Mouse (Mus musculus) T-helper 17 cell (primary cell): ENCODE results near the gene 4930563M21Rik.
"Not testable (repeated sequence)": the region's sequence is repeated elsewhere in the genome, so short reads cannot be mapped to it uniquely, and the experiment has no call there.

Experiments
- in situ Hi-C, 2 experiments: fragments of 300-600 bp; cut with MboI, MseI; formaldehyde crosslinking; loops; 1 replicate in 1 of 2; 2 replicates in 1 of 2; pipeline ENCODE4 v1.15.1; 2025; ENCODE audit warnings: high pct_unique_total_duplicates in 2 of 2

Gene 4930563M21Rik

DNA sequence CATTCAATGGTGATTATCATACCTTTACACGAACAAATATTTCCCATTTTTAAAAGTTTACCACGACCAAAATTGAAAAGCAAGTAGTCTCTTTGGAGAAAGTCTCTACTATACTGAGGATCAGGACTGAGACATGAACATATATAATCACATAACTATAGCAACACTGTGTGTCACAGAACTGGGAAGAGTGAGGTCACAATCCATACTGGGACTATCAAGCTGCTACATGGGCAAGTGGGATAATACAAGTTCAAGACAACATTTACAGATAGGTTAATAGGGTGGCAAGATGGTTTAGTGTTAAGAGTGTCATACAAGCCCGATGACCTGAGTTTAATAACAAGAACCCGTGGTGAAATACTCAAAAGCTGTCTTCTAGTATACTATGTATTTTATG, at the start of gene 4930563M21Rik:
4930563M21Rik (minus strand) TSS at position 101 of the 400 bp plus-strand sequence.
- in situ Hi-C loops = loop anchor here in 1 of 2 experiments (10.0 kb wide), 1 partner anchor 1216 kb away; no protein-coding TSS in a partner anchor

DNA sequence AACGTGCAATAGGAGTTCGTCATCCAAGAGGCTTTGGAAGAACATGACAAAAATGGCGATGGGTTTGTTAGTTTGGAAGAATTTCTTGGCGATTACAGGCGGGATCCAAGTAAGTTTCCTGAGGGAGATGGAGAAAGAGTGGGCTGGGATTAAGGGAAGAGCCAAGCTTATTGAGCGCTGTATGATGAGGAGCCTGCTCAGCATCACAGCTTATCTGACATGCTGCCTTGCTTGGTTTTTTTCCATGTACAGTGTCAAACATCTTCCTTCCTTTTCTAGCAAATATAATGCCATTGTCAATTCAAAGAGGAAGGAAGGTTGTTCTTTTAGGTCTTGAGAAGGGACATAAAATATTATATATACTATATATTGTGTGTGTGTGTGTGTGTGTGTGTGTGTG, 45.8 kb upstream of the 4930563M21Rik start:
- in situ Hi-C loops = no loop called here

DNA sequence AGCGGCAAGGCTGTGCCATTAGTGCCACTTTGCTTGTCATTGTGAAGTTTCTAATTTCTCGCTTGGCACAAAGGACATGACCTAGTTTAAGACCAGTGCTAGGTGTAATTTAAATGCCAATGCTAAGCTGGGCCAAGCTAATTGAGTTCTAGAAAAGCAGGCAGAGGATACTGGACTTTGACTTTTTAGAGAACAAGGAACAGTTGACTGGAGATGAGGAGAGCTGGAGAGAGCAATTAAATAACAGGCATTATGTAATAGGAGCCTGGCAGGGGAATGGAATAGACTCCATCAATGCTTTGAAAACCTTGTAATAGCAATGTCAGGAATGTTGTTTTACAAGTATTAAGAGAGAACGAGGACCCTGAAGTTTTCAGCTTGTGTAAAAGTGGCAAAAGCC, 43.4 kb upstream of the 4930563M21Rik start:
- in situ Hi-C loops = no loop called here

DNA sequence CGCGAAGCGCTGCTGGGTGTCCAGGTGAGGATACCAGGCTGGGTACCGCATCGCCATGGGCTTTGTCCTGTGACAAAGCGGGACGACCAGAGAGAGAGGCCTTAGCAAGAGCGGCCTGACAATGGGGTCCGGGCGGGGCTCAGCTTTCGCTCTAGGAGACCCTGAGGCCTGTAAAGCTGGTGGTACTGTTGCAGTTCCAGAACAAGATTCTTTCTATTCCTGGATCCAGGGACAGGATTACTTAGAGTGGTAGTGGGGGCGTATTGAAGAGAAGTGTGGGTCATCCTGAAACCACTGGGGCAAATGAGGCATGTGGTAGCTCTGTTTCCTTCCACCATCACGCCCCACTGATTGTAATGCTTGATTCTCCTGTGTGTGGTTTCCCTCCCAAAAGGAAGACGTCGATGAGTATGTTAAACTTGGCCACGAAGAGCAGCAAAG, 31.9 kb upstream of the 4930563M21Rik start:
- in situ Hi-C loops = no loop called here

DNA sequence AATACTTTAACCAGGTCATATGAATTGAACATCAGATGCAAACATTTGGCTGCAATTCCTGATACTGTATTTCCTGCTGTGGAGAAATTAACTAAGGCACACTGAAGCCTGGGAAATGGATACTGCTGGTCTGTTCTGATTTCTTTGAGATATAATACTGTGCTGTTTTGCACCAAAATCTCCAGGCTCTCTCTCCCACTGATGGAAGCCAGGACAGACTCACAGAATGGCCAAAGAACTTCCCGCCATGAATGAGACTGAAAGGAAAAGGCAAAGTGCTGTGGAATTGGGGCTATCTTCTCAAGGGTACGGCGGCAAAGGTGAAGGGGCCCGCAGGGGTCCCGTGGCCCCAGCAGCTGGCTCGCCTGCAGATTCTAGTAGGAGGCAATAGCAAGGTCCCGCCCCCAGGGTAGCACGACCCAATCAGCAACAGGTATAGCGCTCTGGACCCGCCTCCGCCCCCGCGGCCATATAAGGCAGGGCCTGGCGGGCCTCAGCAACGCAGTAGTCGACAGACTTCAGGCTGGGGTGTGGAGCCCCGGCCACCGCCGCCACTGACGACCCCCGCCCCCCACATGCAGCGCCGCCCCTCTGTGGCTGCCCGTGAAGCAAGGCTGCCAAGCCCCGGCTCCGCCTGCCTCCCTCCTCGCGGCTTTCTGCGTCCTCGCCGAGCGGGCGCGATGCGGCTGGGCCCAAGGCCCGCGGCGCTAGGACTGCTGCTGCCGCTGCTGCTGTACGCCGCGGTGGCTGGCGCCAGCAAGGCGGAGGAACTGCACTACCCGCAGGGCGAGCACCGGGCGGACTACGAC, 31.2 kb upstream of the 4930563M21Rik start, which contains the start of gene Rcn2:
Rcn2 (plus strand) TSS at position 474 of the 809 bp plus-strand sequence.
- in situ Hi-C loops = no loop called here

DNA sequence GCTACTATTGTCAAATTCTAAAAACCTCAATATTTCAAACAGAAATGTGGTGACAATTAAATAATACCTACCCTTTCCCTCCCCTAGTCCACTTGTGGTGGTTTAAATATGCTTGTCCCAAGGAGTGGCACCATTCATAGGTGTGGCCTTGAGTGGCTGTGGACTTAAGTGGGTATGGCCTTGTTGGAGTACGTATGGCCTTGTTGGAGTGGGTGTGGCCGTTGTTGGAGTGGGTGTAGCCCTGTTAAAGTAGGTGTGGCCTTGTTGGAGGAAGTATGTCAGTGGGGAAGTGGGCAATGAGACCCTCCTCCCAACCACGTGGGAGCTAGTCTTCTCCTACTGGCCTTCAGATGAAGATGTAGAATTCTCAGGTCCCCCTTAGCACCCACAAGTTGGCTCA, 21.9 kb upstream of the 4930563M21Rik start:
- in situ Hi-C loops = no loop called here

DNA sequence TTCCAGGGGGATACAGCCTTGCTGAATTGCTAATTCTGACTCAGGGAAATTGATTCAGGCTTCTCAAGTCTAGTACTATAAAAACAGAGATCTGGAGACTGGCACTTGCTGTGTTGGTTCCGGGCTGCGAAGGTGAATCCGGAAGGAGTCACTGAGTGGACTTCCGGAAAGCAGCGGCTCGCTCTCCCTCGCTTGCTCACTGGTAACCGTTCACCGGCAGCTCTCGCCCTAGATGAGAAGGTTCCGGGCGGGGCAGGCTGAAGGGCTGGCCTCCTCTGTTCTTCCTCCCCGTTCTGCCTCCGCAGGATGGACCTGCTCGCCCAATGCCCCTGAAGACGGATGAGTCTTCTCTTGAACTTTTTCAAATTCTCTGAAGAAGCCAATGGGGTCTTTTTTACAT, 16.9 kb upstream of the 4930563M21Rik start:
- in situ Hi-C loops = loop anchor here in 1 of 2 experiments (10.0 kb wide), 1 partner anchor 1228 kb away; no protein-coding TSS in a partner anchor

DNA sequence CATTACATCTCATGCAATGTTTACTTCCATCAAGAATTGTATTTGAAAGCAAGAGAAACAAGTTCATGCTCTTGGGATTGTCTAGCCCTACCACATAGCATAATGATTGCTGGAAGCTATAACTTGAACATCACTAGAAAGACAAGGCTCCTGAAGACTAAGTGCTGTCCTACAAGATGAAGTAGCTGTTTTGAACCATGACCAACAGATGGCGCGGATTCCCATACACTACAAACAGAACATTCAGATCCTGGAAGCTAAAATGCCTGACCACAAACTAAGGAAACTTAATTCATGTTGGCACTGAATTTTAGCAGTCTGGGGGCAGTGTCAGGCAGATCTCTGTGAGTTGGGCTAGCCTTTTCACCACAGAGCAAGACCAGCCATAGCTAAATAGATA, 14.4 kb upstream of the 4930563M21Rik start:
- in situ Hi-C loops = loop anchor here in 1 of 2 experiments (10.0 kb wide), 1 partner anchor 1230 kb away; no protein-coding TSS in a partner anchor

DNA sequence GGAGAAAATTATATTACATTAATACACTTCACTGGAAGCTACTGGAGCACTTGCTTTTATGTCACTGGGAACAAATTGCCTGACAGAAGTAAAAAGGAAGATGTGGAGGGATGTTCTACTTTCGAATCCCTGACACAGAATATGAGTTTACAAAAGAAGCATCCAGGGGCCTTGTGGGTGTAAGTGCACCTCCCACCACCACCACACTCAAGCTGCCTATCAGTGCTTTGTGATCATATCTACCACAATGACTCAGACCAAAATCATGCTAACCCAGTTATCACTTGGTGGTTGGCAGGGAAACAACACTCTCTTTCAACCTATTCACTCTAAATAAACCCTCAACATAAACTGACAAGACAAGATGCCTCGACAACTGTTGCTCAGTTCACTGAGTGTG, 5.7 kb downstream of the 4930563M21Rik start:
- in situ Hi-C loops = not testable (repeated sequence)

DNA sequence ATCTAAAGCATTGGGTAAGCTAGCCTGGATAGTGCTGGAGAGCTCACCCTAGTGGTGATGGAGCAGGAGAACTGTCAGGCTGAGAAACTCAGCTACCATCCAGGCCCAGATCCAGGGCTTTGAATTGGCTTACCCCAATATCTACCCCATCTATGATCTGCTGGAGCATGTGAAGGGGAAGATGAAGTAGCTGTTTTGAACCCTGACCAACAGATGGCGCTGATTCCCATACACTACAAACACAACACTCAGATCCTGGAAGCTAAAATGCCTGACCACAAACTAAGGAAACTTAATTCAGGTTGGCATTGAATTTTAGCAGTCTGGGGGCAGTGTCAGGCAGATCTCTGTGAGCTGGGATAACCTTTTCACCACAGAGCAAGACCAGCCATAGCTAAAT, 63.5 kb downstream of the 4930563M21Rik start:
- in situ Hi-C loops = loop anchor here in 1 of 2 experiments (10.0 kb wide), 1 partner anchor 128 kb away; no protein-coding TSS in a partner anchor

DNA sequence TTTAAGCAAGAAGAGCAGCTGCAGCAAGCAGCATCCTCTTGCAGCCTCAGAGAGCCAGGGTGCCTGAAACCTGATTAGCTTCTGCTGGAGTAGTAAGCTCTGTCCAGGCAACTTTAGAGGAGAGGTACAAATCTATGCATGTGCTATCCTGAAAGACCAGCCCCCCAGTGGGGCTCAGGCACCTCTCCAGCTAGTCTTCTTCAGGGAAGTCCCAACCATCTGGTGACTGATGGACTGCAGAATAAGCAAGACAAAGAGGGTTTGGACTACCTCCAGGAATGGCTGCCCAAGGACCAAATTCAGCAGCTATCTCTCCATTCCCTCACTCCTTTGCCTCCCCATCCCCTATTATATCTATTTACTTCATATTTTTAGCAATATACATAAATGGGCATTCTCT, 69.0 kb downstream of the 4930563M21Rik start:
- in situ Hi-C loops = loop anchor here in 1 of 2 experiments (10.0 kb wide), 1 partner anchor 133 kb away; no protein-coding TSS in a partner anchor

DNA sequence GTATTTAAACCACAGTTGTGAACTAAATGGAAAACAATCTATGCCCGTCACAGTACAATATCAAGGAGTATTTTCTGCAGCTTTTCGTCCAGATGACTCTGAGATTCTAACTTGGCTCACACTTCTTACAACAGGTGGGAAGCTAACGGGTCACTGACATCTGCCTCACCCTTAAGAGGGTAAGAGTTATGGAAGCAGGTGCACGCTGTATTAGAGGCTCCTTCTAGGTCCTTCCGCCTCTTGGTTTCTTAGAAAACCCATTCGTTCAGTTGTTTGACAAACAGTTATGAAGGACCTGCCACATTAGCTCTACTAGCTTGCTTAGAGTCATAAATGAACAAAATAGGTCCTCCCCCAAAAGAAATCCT, 71.7 kb downstream of the 4930563M21Rik start:
- in situ Hi-C loops = no loop called here

DNA sequence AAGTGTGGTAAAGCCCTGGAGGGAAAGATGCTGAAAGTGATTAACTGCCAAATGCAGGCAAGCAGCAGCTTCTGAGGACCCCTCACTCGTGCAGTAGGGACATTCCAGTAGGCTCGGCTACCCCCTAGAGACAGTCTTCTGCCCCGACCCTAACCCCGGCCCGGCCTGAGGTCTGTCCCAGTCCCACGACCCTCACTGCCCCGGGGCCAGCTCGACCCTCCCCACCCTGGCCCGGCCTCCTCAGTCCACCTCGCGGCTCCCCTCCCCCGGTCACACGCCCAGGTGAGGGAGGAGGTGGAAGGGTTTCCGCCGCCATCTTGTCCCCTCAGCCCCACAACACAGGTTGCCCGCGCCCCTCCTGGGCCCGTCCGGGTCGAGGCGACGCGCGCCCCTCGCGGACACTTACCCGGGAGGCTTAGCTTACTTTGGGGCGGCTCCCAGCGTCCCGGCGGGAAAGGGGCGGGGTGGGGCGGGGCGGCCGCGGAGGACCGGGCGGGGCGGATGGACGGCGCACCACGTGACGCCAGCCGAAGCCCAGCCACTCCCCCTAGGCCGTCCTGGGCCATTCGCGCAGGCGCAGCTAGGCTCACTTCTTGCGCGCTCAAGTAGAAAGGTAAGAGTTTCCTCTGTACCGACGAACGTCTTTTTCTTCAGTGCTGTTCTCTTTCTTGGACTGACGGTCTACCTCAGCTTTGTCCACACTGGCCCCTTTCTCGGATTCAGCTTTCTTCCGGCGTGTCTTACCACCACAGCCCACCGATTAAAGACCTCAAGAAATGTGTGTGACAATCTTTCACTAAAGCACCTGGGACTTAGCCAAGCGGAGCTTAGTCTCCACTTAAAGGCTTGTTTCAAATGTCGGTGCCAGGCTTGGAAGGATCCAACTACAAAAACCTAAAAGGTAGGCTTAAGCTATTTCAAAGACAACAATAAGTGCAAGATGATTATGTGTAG, 72.4 kb downstream of the 4930563M21Rik start, which contains the start of gene Scaper:
Scaper (minus strand) TSS at position 456 of the 954 bp plus-strand sequence.
- in situ Hi-C loops = no loop called here

DNA sequence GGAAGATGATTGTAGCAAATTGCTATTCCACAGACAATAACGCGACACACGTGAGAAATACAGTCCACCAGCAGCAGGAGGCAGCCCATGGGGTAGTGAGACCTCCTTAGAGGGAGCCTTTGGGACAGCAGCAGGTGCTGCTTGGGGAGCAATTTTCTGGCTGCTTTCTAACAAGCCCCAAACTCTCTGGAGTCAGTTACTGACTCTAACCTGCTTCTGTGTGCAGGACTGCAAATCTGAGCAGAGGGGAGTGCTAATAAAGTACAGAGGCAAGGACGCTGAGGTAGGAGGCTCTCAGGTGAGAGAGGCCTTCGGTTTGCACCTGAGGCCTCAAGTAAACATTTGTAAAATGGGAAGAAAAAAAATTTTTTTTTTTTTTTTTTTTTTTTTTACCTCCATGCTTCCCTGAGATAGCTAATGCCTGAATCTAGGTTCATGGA, 73.1 kb downstream of the 4930563M21Rik start:
- in situ Hi-C loops = no loop called here

DNA sequence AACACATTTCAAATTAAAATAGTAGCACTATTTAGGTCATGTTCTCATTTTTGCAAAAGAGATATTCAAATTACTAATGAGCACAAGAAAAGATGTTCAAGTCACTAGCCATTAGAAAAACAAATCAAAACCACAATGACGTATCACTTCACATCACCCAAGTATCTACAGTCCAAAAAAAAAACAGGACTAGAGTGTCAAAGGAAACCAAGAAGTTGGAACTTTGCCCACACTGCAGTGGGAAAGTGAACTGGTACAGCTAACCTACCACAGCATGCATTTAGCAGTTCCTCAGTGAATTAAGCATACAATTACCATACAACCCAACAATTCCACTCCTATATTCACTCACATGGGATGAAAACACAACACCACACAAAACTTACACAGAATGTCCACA, 77.9 kb downstream of the 4930563M21Rik start:
- in situ Hi-C loops = no loop called here

DNA sequence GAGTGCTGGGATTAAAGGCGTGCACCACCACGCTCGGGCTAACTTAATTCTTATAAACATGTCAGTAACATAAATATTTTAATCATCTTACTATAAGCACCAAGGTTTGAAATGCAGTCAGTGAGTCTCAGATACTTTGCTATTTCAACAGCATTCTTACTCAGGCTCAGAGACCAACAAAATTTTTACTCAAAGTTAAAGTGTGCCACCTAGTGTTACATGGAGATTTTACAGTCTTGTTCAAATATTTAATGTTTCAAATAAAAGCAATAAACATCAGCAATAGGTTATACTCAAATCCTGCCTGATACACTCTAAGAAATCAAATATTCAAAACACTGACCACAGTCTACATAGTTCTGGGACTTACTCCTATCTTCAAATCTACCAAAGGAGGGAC, 91.8 kb downstream of the 4930563M21Rik start:
- in situ Hi-C loops = loop anchor here in 1 of 2 experiments (5.0 to 10.0 kb wide), 2 partner anchors 234 to 486 kb away; no protein-coding TSS in a partner anchor

DNA sequence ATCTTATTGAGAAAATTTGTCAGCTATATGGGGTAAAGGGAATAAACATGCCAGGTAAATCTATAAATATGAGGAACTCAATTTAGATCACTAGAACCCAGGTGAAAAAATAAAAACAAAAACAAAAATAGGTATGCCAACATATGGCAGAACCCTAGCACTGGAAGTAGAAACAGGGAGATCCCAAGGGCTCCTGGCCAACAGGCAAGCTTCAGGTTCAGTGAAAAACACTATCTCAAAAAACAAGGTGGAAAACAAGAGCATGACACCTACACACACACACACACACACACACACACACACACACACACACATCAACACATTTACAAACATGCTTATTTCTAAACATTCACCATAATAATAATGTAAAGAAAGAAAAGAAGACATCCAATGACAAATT, 93.6 kb downstream of the 4930563M21Rik start:
- in situ Hi-C loops = loop anchor here in 1 of 2 experiments (5.0 to 10.0 kb wide), 2 partner anchors 232 to 484 kb away; no protein-coding TSS in a partner anchor
